Mouse (Mus musculus) liver, embryonic 13.5 days (tissue): ENCODE data around the gene App. TPM values are rescaled to one million over a fixed set of nuclear protein-coding genes. Genes with fewer than 3 reads are reported as not detected.

ENCODE experiments used
- ATAC-seq: fragments of 200-750 bp; cut with Nextera tagmentation; 2 replicates; pipeline ENCODE4 v1.8.0; 2017; ENCODE audit warnings: low read depth, mild to moderate bottlenecking, moderate number of reproducible peaks, moderate library complexity
- DNase-seq: peaks from one replicate; pipeline ENCODE4 v3.0.0; 2022
- H3K27ac ChIP-seq: fragments of 300-500 bp; sonication (generic); 2 replicates; pipeline ENCODE4 v1.5.1; 2015; ENCODE audit warnings: moderate library complexity, mild to moderate bottlenecking, inconsistent platforms
- H3K27me3 ChIP-seq: fragments of 300-500 bp; sonication (generic); 2 replicates; pipeline ENCODE4 v1.6.1; 2015; ENCODE audit warnings: mild to moderate bottlenecking, inconsistent platforms
- H3K36me3 ChIP-seq: fragments of 300-500 bp; sonication (generic); 2 replicates; pipeline ENCODE4 v1.6.1; 2015; ENCODE audit warnings: mild to moderate bottlenecking, inconsistent platforms
- H3K4me1 ChIP-seq: fragments of 300-500 bp; sonication (generic); replicated peaks from 2 replicates; pipeline ENCODE4 v1.6.1; 2015; ENCODE audit warnings: inconsistent platforms
- H3K4me2 ChIP-seq: fragments of 300-500 bp; sonication (generic); 2 replicates; pipeline ENCODE4 v1.6.1; 2015; ENCODE audit warnings: inconsistent platforms, mild to moderate bottlenecking, moderate library complexity
- H3K4me3 ChIP-seq: fragments of 300-500 bp; sonication (generic); replicated peaks from 2 replicates; pipeline ENCODE4 v1.5.1; 2015; ENCODE audit warnings: mild to moderate bottlenecking, inconsistent platforms
- H3K9ac ChIP-seq: fragments of 300-500 bp; sonication (generic); 2 replicates; pipeline ENCODE4 v1.6.1; 2015; ENCODE audit warnings: mild to moderate bottlenecking, inconsistent platforms
- H3K9me3 ChIP-seq: fragments of 300-500 bp; sonication (generic); replicated peaks from 2 replicates; pipeline ENCODE4 v1.6.1; 2016; ENCODE audit warnings: inconsistent platforms
- WGBS: fragments of 180-500 bp; shearing (Covaris S2); methylation state at CpG from one replicate; pipeline ENCODE4 v1.1.7; 2015; ENCODE audit not compliant: insufficient replicate concordance; 5-methylcytosine and 5-hydroxymethylcytosine counted together
- polyA plus RNA-seq: library from polyadenylated mRNA; unstranded; fragments of >200 nt; fragmentation: Nextera tagmentation; extraction: Ambion mirVana; gene quantifications from 2 replicates; pipeline ENCODE4 v1.2.1, GENCODE M21; 2015

Gene App
- polyA plus RNA-seq, 1 experiment from 2014 or later: 17.2 TPM

DNA sequence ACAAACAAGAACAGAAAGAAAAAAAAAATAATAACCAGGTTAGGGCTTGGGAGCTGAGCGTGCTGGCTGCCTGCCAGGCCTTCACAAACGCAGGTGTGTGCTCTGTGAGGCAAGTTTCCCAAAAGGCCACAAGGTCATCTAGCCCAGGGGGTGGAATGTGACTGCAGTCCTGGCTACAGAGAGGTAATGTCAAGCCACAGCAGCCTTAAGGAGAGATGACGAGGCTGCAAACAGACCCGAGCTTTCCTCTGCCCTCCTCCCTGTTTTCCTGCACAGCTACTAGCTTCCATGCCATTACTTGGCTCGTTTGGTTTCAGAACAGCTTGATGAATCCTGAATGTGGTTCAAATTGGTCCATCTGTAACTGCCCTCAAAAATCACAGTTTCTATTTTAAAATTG, 4.7 kb downstream of the App start:
- Histone ChIP-seq H3K4me2 (no peak overlapping the region), H3K36me3 (no peaks in the 10 kb centered on the region), H3K4me1 (peaks cover 14% of the 10 kb centered on the region), H3K4me3 (no peak overlapping the region), H3K9ac (no peak overlapping the region), H3K27me3 (peaks cover 21% of the 10 kb centered on the region), H3K9me3 (no peaks in the 10 kb centered on the region), H3K27ac (no peak overlapping the region)
- WGBS: 54% methylated on average over 5 of the region's 5 CpGs
- DNase-seq (no peak), ATAC-seq (no peak)

DNA sequence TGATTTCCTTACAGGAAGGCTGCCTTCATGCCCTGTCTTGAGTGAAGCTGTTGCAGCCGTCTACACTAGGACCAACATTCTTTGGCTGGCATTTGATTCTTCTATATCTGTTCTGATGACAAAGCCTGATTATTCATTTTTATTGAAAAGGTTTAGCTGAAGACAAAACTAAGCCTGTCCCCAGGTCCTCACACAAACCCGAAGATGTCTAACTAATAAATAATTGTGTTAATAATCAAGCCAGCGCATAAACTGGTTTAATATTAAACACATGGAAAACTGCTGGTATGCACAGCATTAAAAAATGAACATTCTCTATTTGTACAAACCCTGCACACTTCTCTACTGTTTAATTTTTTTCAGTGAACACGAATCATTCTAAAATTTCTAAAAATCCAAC, 7.4 kb downstream of the App start:
- H3K27me3 ChIP-seq: no peaks in the 10 kb centered on the region; the same call in 1 of the 2 replicates
- H3K9ac ChIP-seq: no peak overlapping the region
- no peak overlapping the region for H3K27ac ChIP-seq
- no peak overlapping the region for H3K4me2 ChIP-seq
- H3K9me3 ChIP-seq: no peaks in the 10 kb centered on the region
- H3K36me3 ChIP-seq: no peaks in the 10 kb centered on the region
- peaks cover 7% of the 10 kb centered on the region for H3K4me1 ChIP-seq
- no peak overlapping the region for H3K4me3 ChIP-seq
- ATAC-seq: no peak
- 72% methylated on average over 4 of the region's 4 CpGs for WGBS
- no peak for DNase-seq

DNA sequence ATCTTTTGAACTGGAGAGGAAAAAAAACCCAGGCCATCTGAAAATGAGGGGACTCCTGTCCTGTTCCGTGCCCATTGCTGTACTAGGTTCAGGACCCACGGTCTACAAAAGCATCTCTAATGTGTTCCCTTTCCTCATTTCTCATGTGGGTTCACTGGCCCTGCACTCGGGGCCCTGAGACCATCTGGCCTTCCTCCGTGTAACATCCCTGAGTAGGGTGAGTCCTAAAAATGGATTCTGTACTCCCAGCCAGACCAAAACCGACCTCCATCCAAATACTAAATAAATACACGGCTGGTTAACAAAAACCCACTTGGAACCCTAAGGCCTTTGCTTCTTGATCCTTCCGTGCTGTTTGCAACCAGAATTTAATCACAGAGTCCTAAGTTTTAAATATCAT, 7.9 kb downstream of the App start:
- Histone ChIP-seq H3K27me3 (no peaks in the 10 kb centered on the region), H3K27ac (no peak overlapping the region), H3K36me3 (no peaks in the 10 kb centered on the region), H3K9ac (no peak overlapping the region), H3K9me3 (no peaks in the 10 kb centered on the region), H3K4me1 (peaks cover 7% of the 10 kb centered on the region), H3K4me2 (no peak overlapping the region), H3K4me3 (no peak overlapping the region)
- ATAC-seq: no peak
- DNase-seq: no peak
- WGBS: 66% methylated on average over 7 of the region's 7 CpGs

DNA sequence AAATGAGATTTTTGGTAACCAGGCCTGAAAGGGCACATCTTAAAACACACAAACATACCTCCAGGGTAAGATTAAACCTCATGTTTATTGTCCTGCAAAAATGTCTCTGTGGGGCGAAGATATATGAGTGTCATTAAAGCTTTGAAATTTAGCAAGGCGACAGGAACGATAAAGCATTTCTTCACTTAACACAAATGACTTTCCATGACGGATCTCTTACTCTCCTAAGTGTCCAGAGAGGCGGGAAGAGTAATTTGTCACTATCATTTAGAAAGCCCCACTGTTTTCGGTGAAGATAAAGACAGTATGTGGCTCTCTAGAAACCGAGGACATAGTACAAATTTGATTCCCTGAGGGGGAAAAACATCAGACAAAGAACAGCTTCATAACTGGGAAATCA, 8.4 kb downstream of the App start:
- H3K4me2 ChIP-seq: no peak overlapping the region
- no peaks in the 10 kb centered on the region for H3K27me3 ChIP-seq
- WGBS: 65% methylated on average over 7 of the region's 7 CpGs
- H3K9me3 ChIP-seq: no peaks in the 10 kb centered on the region
- peaks cover 7% of the 10 kb centered on the region for H3K4me1 ChIP-seq
- ATAC-seq (no peak), DNase-seq (no peak)
- no peaks in the 10 kb centered on the region for H3K36me3 ChIP-seq
- H3K27ac ChIP-seq: no peak overlapping the region
- no peak overlapping the region for H3K4me3 ChIP-seq
- H3K9ac ChIP-seq: no peak overlapping the region

DNA sequence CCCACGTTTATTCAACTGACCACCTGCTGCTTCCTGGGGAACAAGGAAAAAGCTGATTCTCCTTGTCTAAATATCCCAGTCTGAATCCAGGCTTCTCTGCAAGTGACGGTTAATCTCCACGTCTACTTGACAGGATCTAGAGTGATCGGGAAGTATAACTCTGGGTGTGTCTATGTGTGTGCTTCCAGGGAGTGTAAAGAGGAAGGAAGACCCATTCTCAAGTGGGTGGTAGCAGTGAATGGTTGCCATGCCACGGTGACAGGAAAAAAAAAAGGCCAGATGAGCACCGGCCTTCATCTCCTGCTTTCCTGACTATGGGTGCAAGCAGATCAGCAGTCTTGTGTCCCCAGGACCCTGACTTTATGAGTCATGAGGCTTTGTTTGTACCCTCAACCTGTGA, 10.8 kb downstream of the App start:
- H3K9me3 ChIP-seq: no peaks in the 10 kb centered on the region
- ATAC-seq: no peak
- no peak overlapping the region for H3K27ac ChIP-seq
- H3K4me2 ChIP-seq: no peak overlapping the region
- no peak overlapping the region for H3K9ac ChIP-seq
- H3K4me3 ChIP-seq: no peak overlapping the region
- no peak for DNase-seq
- 25% methylated on average over 6 of the region's 6 CpGs for WGBS
- H3K4me1 ChIP-seq: no peaks in the 10 kb centered on the region
- no peaks in the 10 kb centered on the region for H3K36me3 ChIP-seq
- no peaks in the 10 kb centered on the region for H3K27me3 ChIP-seq

DNA sequence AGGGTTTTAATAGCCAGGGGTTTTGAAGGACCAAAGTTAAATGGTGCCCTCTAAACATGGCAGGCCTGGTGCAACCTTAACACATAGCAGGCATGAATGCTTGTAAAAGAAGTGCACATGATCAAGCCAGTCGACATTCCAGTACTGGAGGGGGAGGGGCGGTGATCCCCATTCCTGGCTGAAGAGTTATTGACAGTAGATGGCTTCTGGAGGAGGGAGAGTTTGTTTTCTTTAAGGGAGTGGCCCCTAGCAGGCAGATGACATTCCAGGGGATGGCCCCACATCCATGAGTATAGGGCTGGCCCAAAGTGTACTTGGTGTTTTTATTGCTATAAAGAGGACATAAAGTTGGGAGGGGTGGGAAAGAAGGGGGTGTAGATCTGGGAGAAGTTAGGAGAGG, 13.4 kb downstream of the App start:
- Histone ChIP-seq H3K9ac (no peak overlapping the region), H3K27ac (no peak overlapping the region), H3K4me2 (no peak overlapping the region), H3K9me3 (no peaks in the 10 kb centered on the region), H3K27me3 (no peaks in the 10 kb centered on the region), H3K36me3 (no peaks in the 10 kb centered on the region), H3K4me3 (no peak overlapping the region), H3K4me1 (no peaks in the 10 kb centered on the region)
- DNase-seq (no peak), ATAC-seq (no peak)
- WGBS: 51% methylated on average over 2 of the region's 2 CpGs

DNA sequence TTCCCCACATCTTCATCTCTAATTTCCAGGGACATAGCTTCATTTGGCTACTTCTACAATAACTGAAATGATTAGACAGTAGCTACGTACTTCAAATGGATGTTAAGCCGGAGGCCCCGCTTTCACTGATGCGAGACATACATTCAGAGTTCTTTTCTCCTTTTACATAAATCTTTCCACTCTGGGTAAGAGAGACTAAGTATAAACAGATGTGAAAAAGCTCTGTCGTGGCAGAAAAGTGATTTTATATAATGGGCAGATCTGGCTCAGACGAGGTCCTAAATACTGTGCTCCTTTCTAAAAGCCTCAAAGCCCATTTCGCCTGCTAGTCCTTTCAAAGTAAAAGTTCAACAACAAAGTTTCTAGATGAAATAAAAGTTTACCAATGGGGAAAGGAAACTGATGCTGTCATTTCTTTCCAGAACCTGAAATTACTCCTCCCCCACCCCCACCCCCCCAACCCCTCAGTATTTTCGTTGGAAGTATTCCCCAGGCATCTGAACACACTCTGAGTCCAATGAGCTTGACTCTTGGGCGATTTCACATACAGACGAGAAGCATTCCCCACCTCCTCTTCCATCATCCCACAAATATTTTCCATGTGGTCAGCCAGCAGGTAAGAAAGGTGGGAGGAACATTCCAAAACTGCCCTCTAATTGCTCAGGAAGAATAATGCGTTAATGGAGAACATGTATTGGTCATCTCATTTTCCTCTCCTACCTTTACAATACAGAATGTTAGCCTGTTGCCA, 15.6 kb downstream of the App start:
- H3K27ac ChIP-seq: no peak overlapping the region
- no peak overlapping the region for H3K4me3 ChIP-seq
- no peak overlapping the region for H3K4me2 ChIP-seq
- H3K9ac ChIP-seq: no peak overlapping the region
- no peaks in the 10 kb centered on the region for H3K27me3 ChIP-seq
- 76% methylated on average over 11 of the region's 11 CpGs for WGBS
- no peak for DNase-seq
- no peaks in the 10 kb centered on the region for H3K36me3 ChIP-seq
- ATAC-seq: no peak
- H3K9me3 ChIP-seq: no peaks in the 10 kb centered on the region
- H3K4me1 ChIP-seq: no peaks in the 10 kb centered on the region

DNA sequence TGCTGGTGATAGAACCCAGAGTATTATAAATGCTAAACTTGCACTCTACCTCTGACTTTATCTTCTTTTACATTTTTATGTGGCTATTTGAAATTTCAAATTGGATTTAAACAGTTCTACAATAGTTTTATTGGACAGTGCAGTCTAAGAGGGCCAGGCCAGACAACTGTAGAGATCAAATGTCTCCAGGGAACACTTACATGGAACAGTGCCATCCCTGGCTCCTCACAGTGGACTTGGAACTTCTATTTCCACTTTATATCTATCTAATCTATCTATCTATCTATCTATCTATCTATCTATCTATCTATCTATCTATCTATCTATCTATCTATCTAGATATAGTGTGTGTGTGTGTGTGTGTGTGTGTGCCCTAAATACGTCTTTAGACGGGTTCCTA, 16.4 kb downstream of the App start:
- no peak overlapping the region for H3K9ac ChIP-seq
- H3K27me3 ChIP-seq: no peaks in the 10 kb centered on the region

DNA sequence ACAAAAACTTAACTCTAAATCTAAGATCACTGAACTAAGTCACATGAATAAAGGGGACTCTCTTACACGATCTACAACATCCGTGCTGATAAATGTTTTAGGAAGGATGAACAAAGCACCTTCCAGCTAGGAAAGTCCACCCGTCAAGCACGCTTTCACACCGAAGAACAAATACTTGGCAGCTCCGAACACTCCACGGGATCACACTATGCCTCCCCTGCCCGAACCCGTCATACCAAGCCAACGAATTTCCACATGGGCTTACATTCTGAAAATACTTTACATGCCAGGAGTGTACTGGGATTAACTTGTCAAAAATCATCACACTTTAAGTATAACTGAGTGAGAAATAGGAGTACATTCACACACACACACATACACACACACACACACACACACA, 17.7 kb downstream of the App start:
- H3K36me3 ChIP-seq: no peaks in the 10 kb centered on the region
- DNase-seq (no peak), ATAC-seq (no peak)
- H3K27ac ChIP-seq: no peak overlapping the region
- H3K9me3 ChIP-seq: no peaks in the 10 kb centered on the region
- 78% methylated on average over 10 of the region's 10 CpGs for WGBS
- H3K4me3 ChIP-seq: no peak overlapping the region
- H3K4me1 ChIP-seq: peaks cover 7% of the 10 kb centered on the region
- no peak overlapping the region for H3K9ac ChIP-seq
- no peak overlapping the region for H3K4me2 ChIP-seq
- H3K27me3 ChIP-seq: no peaks in the 10 kb centered on the region

More for the DNA sequence above, 16.4 kb downstream of the App start:
- no peaks in the 10 kb centered on the region for H3K9me3 ChIP-seq
- no peak overlapping the region for H3K4me2 ChIP-seq
- no peaks in the 10 kb centered on the region for H3K36me3 ChIP-seq
- H3K27ac ChIP-seq: no peak overlapping the region
- no peak for ATAC-seq
- DNase-seq: no peak
- 86% methylated on average over 2 of the region's 2 CpGs for WGBS
- no peaks in the 10 kb centered on the region for H3K4me1 ChIP-seq
- H3K4me3 ChIP-seq: no peak overlapping the region

DNA sequence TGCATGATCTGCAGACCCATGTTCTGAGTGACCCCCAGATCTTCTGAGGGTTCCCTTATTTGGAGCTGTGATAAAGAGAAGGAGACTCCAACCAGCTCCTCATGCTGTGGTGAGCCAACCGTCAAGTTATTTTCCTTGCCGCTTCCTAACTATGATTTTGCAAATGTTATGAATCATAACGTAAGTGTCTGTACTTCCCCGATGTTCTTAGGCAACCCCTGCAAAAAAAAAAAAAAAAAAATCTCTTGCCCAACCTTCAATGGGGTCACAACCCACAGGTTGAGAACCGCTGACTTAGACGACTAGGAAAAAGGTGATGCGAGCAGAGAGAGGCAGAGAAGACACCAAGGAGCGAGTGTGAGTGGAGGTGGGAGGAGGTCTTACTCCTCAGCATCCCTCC, 21.1 kb downstream of the App start:
- no peak for DNase-seq
- 69% methylated on average over 8 of the region's 8 CpGs for WGBS
- H3K4me1 ChIP-seq: peaks cover 11% of the 10 kb centered on the region
- H3K9me3 ChIP-seq: no peaks in the 10 kb centered on the region
- H3K4me2 ChIP-seq: no peak overlapping the region
- H3K36me3 ChIP-seq: no peaks in the 10 kb centered on the region
- H3K9ac ChIP-seq: no peak overlapping the region
- H3K27me3 ChIP-seq: no peaks in the 10 kb centered on the region
- no peak overlapping the region for H3K4me3 ChIP-seq
- H3K27ac ChIP-seq: no peak overlapping the region
- ATAC-seq: no peak

DNA sequence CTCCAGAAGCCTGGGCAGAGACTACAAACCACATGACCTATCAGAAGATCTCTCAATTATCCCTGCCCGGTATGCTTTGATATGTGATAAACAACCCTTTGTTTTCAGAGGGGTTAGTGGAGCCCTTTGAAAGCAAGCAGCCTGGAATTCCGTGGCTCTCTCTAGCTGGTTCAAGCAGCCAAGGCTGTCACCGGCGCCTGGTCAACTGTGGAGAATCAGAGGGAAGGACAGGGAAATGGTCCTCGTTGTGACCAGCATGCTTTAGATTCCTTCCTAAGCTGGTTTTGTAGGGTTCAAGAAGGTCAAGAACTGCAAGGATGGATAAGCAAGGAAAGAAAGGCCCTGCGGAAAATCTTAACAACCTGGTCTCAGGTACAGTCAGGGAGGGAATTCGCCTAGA, 21.9 kb downstream of the App start:
- peaks cover 11% of the 10 kb centered on the region for H3K4me1 ChIP-seq
- no peak overlapping the region for H3K9ac ChIP-seq
- H3K27ac ChIP-seq: no peak overlapping the region
- H3K36me3 ChIP-seq: no peaks in the 10 kb centered on the region
- H3K4me2 ChIP-seq: no peak overlapping the region
- WGBS: 43% methylated on average over 7 of the region's 7 CpGs
- no peaks in the 10 kb centered on the region for H3K9me3 ChIP-seq
- no peak overlapping the region for H3K4me3 ChIP-seq
- no peaks in the 10 kb centered on the region for H3K27me3 ChIP-seq
- DNase-seq: no peak
- no peak for ATAC-seq

DNA sequence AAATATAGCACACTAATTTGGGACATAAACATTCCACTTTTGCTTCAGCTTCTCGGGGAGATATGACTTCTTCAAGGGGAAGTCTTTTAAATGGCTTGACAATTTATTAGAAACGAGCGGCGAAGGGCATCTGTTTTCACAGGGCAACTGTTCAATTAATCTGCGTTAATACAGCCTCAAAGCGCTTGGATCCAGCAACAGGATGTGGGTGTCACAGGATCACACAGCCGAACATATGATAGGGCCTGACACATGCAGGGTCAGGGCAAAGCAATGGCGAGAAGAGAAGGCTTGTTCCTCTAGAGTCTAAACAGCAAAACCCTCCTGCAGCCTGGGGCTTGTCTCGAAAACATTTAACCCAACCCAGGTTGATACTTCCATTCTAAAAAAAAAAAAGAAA, 22.7 kb downstream of the App start:
- Histone ChIP-seq H3K36me3 (no peaks in the 10 kb centered on the region), H3K27ac (no peak overlapping the region), H3K9me3 (no peaks in the 10 kb centered on the region), H3K4me2 (no peak overlapping the region), H3K27me3 (no peaks in the 10 kb centered on the region), H3K9ac (no peak overlapping the region), H3K4me3 (no peak overlapping the region), H3K4me1 (peaks cover 11% of the 10 kb centered on the region)
- DNase-seq (no peak), ATAC-seq (no peak)
- WGBS: 54% methylated on average over 9 of the region's 9 CpGs
